In genomic region chr7:80397986-80398385, GRCm38 (mm10) we compare ENCODE assay signal across 24 mouse cellular contexts. TPM values are rescaled to one million over a fixed set of nuclear protein-coding genes. Genes with fewer than 3 reads are reported as not detected.
A peak's percentile ranks its signal among the peaks of the same experiment; 100 is the strongest.
DNase-seq lines count a peak whose midpoint lies in the region; ATAC-seq and TF ChIP-seq lines count a peak whose summit lies in the region.
"Had no signal": no experiment of that assay in that cellular context is flagged by ENCODE, and none has a peak within 500 bp of the region (broad histone marks: within the 10 kb centered on the region; RNA-seq: fewer than 3 reads in every experiment).

No protein-coding gene starts in this region.

- DNase-seq in layer of hippocampus, adult 2 months (ENCODE audit: low spot score in 2 of 2) = peak; percentile 56 to 58
- no peak for DNase-seq in layer of hippocampus, postnatal 10 days (ENCODE audit: low spot score in 2 of 2)
- no peak for DNase-seq in limb, embryonic 10.5 days (ENCODE audit: low spot score)
- peak; percentile 76 for DNase-seq in brain, adult 2 months (ENCODE audit: low read depth, low spot score)
- peak; percentile 65 to 68 for DNase-seq in left cerebral cortex, postnatal 36 days (ENCODE audit: low spot score in 2 of 2)
- no peak for DNase-seq in gastrocnemius, adult 18-20 months (ENCODE audit: low spot score)
- DNase-seq: adrenal gland, adult 2 months; embryo, embryonic 11 days; gastrocnemius, postnatal 14 days; heart, adult 11 months; heart, postnatal 14 days; kidney, postnatal 36 days; thymus, adult 2 months; thymus, postnatal 4 days had no signal

- peaks cover 32% of the 10 kb centered on the region for H3K4me1 ChIP-seq in limb, embryonic 12.5 days (replicated peaks)
- peaks cover 37% of the 10 kb centered on the region for H3K4me1 ChIP-seq in limb, embryonic 10.5 days

- ATAC-seq in limb, embryonic 12.5 days (ENCODE audit: insufficient number of reproducible peaks, insufficient read depth, low FRiP score, low TSS enrichment, low read depth) = no peak
- ATAC-seq: hindbrain, postnatal 0 days; intestine, postnatal 0 days had no signal

- no peaks in the 10 kb centered on the region for H3K27me3 ChIP-seq in limb, embryonic 12.5 days
- no peaks in the 10 kb centered on the region for H3K27me3 ChIP-seq in limb, embryonic 10.5 days (ENCODE audit: low read depth, poor library complexity, severe bottlenecking)
- H3K27me3 ChIP-seq: embryonic facial prominence, embryonic 13.5 days; forebrain, embryonic 12.5 days; heart, embryonic 13.5 days; kidney, embryonic 15.5 days; midbrain, embryonic 12.5 days had no signal

- H3K9me3 ChIP-seq in limb, embryonic 12.5 days = no peaks in the 10 kb centered on the region
- no peaks in the 10 kb centered on the region for H3K9me3 ChIP-seq in limb, embryonic 10.5 days (replicated peaks)
- H3K9me3 ChIP-seq: embryonic facial prominence, embryonic 13.5 days; forebrain, embryonic 12.5 days; heart, embryonic 13.5 days; kidney, embryonic 15.5 days; midbrain, embryonic 12.5 days had no signal

- peak overlapping the region; percentile 74; the same call in 1 of the 2 replicates for H3K27ac ChIP-seq in layer of hippocampus, adult 2 months
- H3K27ac ChIP-seq in limb, embryonic 12.5 days = no peak overlapping the region
- H3K27ac ChIP-seq in limb, embryonic 10.5 days = no peak overlapping the region; the same call in 1 of the 2 replicates
- H3K27ac ChIP-seq: embryonic facial prominence, embryonic 13.5 days; forebrain, embryonic 12.5 days; heart, embryonic 13.5 days; hindbrain, postnatal 0 days; kidney, embryonic 15.5 days; macrophage; midbrain, embryonic 12.5 days had no signal

- H3K4me3 ChIP-seq in layer of hippocampus, adult 2 months = no peak overlapping the region
- no peak overlapping the region for H3K4me3 ChIP-seq in limb, embryonic 12.5 days (replicated peaks)
- H3K4me3 ChIP-seq in limb, embryonic 10.5 days = no peak overlapping the region
- H3K4me3 ChIP-seq: embryonic facial prominence, embryonic 13.5 days; erythroblast, embryonic 14.5 days; forebrain, embryonic 12.5 days; heart, embryonic 13.5 days; kidney, embryonic 15.5 days; midbrain, embryonic 12.5 days had no signal

- H3K4me2 ChIP-seq in limb, embryonic 12.5 days = no peak overlapping the region
- H3K4me2 ChIP-seq: embryonic facial prominence, embryonic 13.5 days; forebrain, embryonic 12.5 days; heart, embryonic 13.5 days; kidney, embryonic 15.5 days; midbrain, embryonic 12.5 days had no signal

- TF ChIP-seq CTCF in layer of hippocampus, adult 2 months (conservative IDR thresholded peaks at IDR 0.05) = no peak

- intact Hi-C loops in left cerebral cortex, postnatal 36 days (cut with DNase I) = no loop called here

- WGBS in limb, embryonic 12.5 days = 95% methylated on average over 9 of the region's 9 CpGs
- WGBS in limb, embryonic 10.5 days = 93% methylated on average over 9 of the region's 9 CpGs

- peaks cover 52% of the 10 kb centered on the region for H3K36me3 ChIP-seq in limb, embryonic 12.5 days
- H3K36me3 ChIP-seq in limb, embryonic 10.5 days = peaks cover 54% of the 10 kb centered on the region

- 0 out of 2 replicates have a peak overlapping the region, but pooled peaks have one; percentile 18 for H3K9ac ChIP-seq in limb, embryonic 12.5 days (replicated peaks)
- H3K9ac ChIP-seq: forebrain, embryonic 12.5 days; kidney, embryonic 15.5 days; midbrain, embryonic 12.5 days had no signal

RNA-seq across cellular contexts. Expression of gene Furin, which starts 7.2 kb away (rescaled TPM):
- 10 to 100 TPM; 39.4 to 40.6 TPM for total RNA-seq in layer of hippocampus, adult 2 months (2021)
- total RNA-seq in layer of hippocampus, postnatal 10 days (2021) = 10 to 100 TPM; 53.6 to 56.6 TPM
- 10.7 and 13.2 TPM in 2 replicates for polyA plus RNA-seq in limb, embryonic 12.5 days (2016; fragmentation: Nextera tagmentation; extraction: Ambion mirVana)
- 8.8 and 9.4 TPM in 2 replicates for polyA plus RNA-seq in limb, embryonic 10.5 days (2016; fragmentation: Nextera tagmentation; extraction: Ambion mirVana)
- total RNA-seq in left cerebral cortex, postnatal 36 days (2021) = 10 to 100 TPM; 30.7 to 38.5 TPM
- 10 to 100 TPM; 52.8 to 53.9 TPM for total RNA-seq in gastrocnemius, adult 18-20 months (2021)

RNA-seq across cellular contexts. Expression of gene Fes, which starts 10.2 kb away (rescaled TPM):
- total RNA-seq in layer of hippocampus, adult 2 months (2021) = 1 to 10 TPM; 5.0 to 5.7 TPM
- total RNA-seq in layer of hippocampus, postnatal 10 days (2021) = 10 to 100 TPM in 1 of 2 experiments, 1 to 10 TPM in 1; 5.2 to 10.6 TPM
- 10.2 and 11.0 TPM in 2 replicates for polyA plus RNA-seq in limb, embryonic 12.5 days (2016; fragmentation: Nextera tagmentation; extraction: Ambion mirVana)
- polyA plus RNA-seq in limb, embryonic 10.5 days (2016; fragmentation: Nextera tagmentation; extraction: Ambion mirVana) = 7.6 and 13.2 TPM in 2 replicates
- 1 to 10 TPM; 6.0 to 7.1 TPM for total RNA-seq in left cerebral cortex, postnatal 36 days (2021)
- total RNA-seq in gastrocnemius, adult 18-20 months (2021) = 1 to 10 TPM; 2.0 to 3.5 TPM

RNA-seq across cellular contexts. Expression of gene Man2a2, which starts 26.8 kb away (rescaled TPM):
- 100 to 1,000 TPM; 169 to 178 TPM for total RNA-seq in layer of hippocampus, adult 2 months (2021)
- total RNA-seq in layer of hippocampus, postnatal 10 days (2021) = 100 to 1,000 TPM; 106 to 115 TPM
- 25.7 and 31.7 TPM in 2 replicates for polyA plus RNA-seq in limb, embryonic 12.5 days (2016; fragmentation: Nextera tagmentation; extraction: Ambion mirVana)
- 19.7 and 23.1 TPM in 2 replicates for polyA plus RNA-seq in limb, embryonic 10.5 days (2016; fragmentation: Nextera tagmentation; extraction: Ambion mirVana)
- 100 to 1,000 TPM; 128 to 158 TPM for total RNA-seq in left cerebral cortex, postnatal 36 days (2021)
- 100 to 1,000 TPM; 132 to 136 TPM for total RNA-seq in gastrocnemius, adult 18-20 months (2021)

RNA-seq across cellular contexts. Expression of gene Hddc3, which starts 55.1 kb away (rescaled TPM):
- total RNA-seq in layer of hippocampus, adult 2 months (2021) = 10 to 100 TPM; 45.5 to 46.6 TPM
- 10 to 100 TPM; 37.2 to 44.9 TPM for total RNA-seq in layer of hippocampus, postnatal 10 days (2021)
- polyA plus RNA-seq in limb, embryonic 12.5 days (2016; fragmentation: Nextera tagmentation; extraction: Ambion mirVana) = 25.8 and 29.6 TPM in 2 replicates
- polyA plus RNA-seq in limb, embryonic 10.5 days (2016; fragmentation: Nextera tagmentation; extraction: Ambion mirVana) = 21.0 and 25.6 TPM in 2 replicates
- total RNA-seq in left cerebral cortex, postnatal 36 days (2021) = 10 to 100 TPM; 52.9 to 65.7 TPM
- total RNA-seq in gastrocnemius, adult 18-20 months (2021) = 10 to 100 TPM; 28.8 to 31.7 TPM

RNA-seq across cellular contexts. Expression of gene Unc45a, which starts 57.2 kb away (rescaled TPM):
- 10 to 100 TPM; 38.0 to 40.9 TPM for total RNA-seq in layer of hippocampus, adult 2 months (2021)
- 10 to 100 TPM; 47.9 to 61.9 TPM for total RNA-seq in layer of hippocampus, postnatal 10 days (2021)
- 56.9 and 61.8 TPM in 2 replicates for polyA plus RNA-seq in limb, embryonic 12.5 days (2016; fragmentation: Nextera tagmentation; extraction: Ambion mirVana)
- polyA plus RNA-seq in limb, embryonic 10.5 days (2016; fragmentation: Nextera tagmentation; extraction: Ambion mirVana) = 51.8 and 53.3 TPM in 2 replicates
- 10 to 100 TPM; 36.4 to 39.6 TPM for total RNA-seq in left cerebral cortex, postnatal 36 days (2021)
- 10 to 100 TPM in 1 of 2 experiments, 1 to 10 TPM in 1; 9.9 to 10.1 TPM for total RNA-seq in gastrocnemius, adult 18-20 months (2021)

Comparison
In these comparisons a context has a peak if more than half of its experiments do, and no peak if none do; other contexts are left out.
1. DNase-seq: peak in layer of hippocampus, adult 2 months (2 of 2), brain, adult 2 months (single experiment) and left cerebral cortex, postnatal 36 days (2 of 2); none in layer of hippocampus, postnatal 10 days (0 of 2), limb, embryonic 10.5 days (single experiment) and gastrocnemius, adult 18-20 months (single experiment).